Mouse (Mus musculus) kidney, adult 8-10 months (tissue): Measurements from ENCODE around the gene Sufu.
A peak's percentile ranks its signal among the peaks of the same experiment; 100 is the strongest.

Experiments
- DNase-seq, 2 experiments: peaks; one replicate each; pipeline ENCODE4 v3.0.0; 2022

Sufu gene

GRCm38 (mm10) chr19:46396686-46397435, at the start of gene Sufu:
Gene Sufu, plus strand, starts transcription at chr19:46396896.
- peak; percentile 98 to 99 for DNase-seq

- no peak for DNase-seq
These were observed 49.5 kb upstream of the Sufu start for GRCm38 (mm10) chr19:46347146-46347545.

- no peak for DNase-seq
These were observed 48.6 kb upstream of the Sufu start for GRCm38 (mm10) chr19:46347936-46348668.

- peak; percentile 44 to 49 for DNase-seq
These were observed 47.8 kb upstream of the Sufu start for GRCm38 (mm10) chr19:46348761-46349458.

GRCm38 (mm10) chr19:46349550-46349949, 47.1 kb upstream of the Sufu start:
- no peak for DNase-seq

GRCm38 (mm10) chr19:46350168-46350932, 46.3 kb upstream of the Sufu start, which contains the start of gene 2310034G01Rik:
Gene 2310034G01Rik, minus strand, starts transcription at chr19:46350302.
- DNase-seq: no peak

- peak; percentile 89 to 94 for DNase-seq
These were observed 40.0 kb upstream of the Sufu start for GRCm38 (mm10) chr19:46356701-46357138.

GRCm38 (mm10) chr19:46357344-46358280, 39.1 kb upstream of the Sufu start:
- no peak for DNase-seq

- no peak for DNase-seq
These were observed 38.3 kb upstream of the Sufu start for GRCm38 (mm10) chr19:46358381-46358780.

- no peak for DNase-seq
These were observed 34.6 kb upstream of the Sufu start for GRCm38 (mm10) chr19:46362104-46362503.

GRCm38 (mm10) chr19:46363294-46364009, 33.2 kb upstream of the Sufu start:
- DNase-seq: no peak

- no peak for DNase-seq
These were observed 28.7 kb upstream of the Sufu start for GRCm38 (mm10) chr19:46367798-46368590.

- peak; percentile 51 to 68 for DNase-seq
These were observed 27.5 kb upstream of the Sufu start for GRCm38 (mm10) chr19:46369204-46369603.

- DNase-seq: no peak
These were observed 22.1 kb upstream of the Sufu start for GRCm38 (mm10) chr19:46374477-46375088.

- no peak for DNase-seq
These were observed 21.2 kb upstream of the Sufu start for GRCm38 (mm10) chr19:46375489-46375888.

- DNase-seq: no peak
These were observed 20.8 kb upstream of the Sufu start for GRCm38 (mm10) chr19:46375891-46376290.

GRCm38 (mm10) chr19:46382275-46382674, 14.4 kb upstream of the Sufu start:
- DNase-seq: peak; percentile 49 to 55

GRCm38 (mm10) chr19:46389872-46390271, 6.8 kb upstream of the Sufu start:
- DNase-seq: no peak

GRCm38 (mm10) chr19:46392018-46392417, 4.7 kb upstream of the Sufu start:
- peak in 1 of 2 experiments; percentile 65 for DNase-seq
